Mouse (Mus musculus) brain, embryonic 18.5 days (tissue): Measurements from ENCODE around the gene Ccnf.

Experiments
- DNase-seq: peaks from one replicate; pipeline ENCODE4 v3.0.0-alpha.2; 2012; ENCODE audit warnings: low read depth, low spot score

Ccnf gene

GRCm38 (mm10) chr17:24203068-24203467, 48.2 kb downstream of the Ccnf start:
- DNase-seq, result no peak

- no peak for DNase-seq
Observed at GRCm38 (mm10) chr17:24201092-24201491, 50.2 kb downstream of the Ccnf start.

DNA sequence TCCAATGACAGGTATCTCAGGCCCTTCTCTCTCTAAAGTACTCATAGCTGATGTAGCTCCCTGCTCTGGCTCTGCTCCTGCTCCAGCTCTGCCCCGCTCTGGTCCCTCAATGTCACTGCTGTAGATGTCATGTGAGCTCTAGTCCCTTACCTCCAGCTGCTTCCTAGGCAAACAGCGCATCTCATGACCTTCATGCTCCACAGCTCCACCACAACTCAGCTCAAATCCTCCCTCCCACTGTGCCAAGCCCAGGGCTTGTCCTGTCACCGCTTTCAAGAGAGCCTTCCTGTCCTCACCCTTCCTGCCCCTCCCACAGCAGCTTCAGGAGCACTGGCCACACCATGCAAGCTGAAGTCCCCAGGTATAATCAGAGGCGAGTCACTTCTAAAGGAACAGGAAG, 51.5 kb downstream of the Ccnf start:
- DNase-seq, result no peak

GRCm38 (mm10) chr17:24199252-24199651, 52.0 kb downstream of the Ccnf start:
- DNase-seq, result no peak

- DNase-seq, result no peak
Observed at GRCm38 (mm10) chr17:24197032-24197824, 54.1 kb downstream of the Ccnf start.

DNA sequence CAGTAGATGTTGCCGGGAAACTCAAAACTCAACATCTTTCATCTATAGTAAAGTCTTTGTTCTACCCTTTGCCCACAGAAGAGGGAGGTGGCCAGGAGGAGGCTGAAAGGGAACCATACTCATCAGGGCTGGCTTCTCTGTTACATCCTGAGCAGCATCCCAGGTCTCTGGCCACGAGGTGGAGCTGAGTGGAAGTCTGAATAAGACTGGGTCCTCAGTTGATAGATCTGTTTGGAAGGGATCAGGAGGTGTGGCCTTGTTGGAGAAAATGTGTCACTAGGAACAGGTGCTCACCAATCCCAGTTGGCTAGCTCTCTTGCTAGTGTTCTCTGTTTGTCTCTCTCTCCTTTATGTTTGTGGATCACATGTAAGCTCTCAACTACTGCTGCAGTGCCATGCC, 55.9 kb downstream of the Ccnf start:
- no peak for DNase-seq

DNA sequence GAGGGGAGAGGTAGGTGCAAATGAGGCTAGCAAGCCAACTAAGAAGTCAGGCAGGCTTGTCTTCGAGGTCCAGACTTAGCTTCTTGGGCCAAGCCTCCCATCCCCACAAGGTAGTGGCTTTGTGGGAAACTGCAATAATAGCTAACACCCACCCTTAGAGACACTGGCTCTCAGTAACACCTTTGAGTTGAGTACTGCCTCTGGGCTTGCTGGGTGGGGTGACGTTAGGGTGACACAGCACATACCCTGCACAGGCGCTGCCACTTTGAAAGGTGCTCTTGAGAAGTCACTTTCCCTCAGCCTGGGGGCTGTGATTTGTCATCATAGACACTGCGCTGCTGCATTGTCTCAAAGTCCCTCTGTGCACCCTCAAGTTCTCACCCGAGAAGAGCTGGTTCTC, 57.5 kb downstream of the Ccnf start:
- DNase-seq, result no peak

GRCm38 (mm10) chr17:24193268-24193667, 58.0 kb downstream of the Ccnf start:
- no peak for DNase-seq

- DNase-seq, result no peak
Observed at GRCm38 (mm10) chr17:24192848-24193247, 58.4 kb downstream of the Ccnf start.

DNA sequence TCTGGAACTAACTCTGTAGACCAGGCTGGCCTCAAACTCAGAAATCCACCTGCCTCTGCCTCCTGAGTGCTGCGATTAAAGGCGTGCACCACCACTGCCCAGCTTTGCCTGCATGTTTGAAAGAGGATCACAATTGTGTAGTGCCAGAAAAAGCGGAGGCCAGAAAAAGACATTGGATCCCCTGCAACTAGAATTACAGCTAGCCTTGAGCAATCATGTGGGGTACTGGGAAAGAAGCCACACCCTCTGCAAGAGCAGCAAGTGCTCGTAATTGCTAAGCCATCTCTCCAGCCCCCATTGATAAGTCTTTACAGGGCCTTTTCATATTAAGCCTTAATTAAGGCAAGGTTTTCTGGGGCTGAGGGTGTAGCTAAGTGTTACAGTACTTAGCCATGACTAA, 59.8 kb downstream of the Ccnf start:
- no peak for DNase-seq

DNA sequence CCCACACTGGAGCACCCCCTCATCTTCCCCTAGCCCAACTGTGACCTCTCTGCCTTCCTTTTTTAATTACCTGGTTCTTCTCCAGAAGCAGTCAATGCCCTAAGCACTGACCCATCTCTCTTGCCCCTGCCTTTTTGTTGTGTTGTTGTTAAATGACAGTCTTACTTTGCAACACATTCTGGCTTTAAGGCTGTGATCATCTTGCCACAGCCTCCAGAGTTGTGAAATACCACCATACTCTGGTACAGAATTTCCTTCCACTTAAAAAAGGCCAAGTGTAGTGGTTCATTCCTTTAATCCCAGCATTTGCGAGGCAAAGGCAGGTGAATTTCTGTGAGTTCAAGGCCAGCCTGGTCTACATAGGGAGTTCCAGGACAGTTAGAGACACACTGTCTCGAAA, 60.4 kb downstream of the Ccnf start:
- DNase-seq, result no peak

GRCm38 (mm10) chr17:24174259-24174658, 77.0 kb downstream of the Ccnf start:
- DNase-seq, result no peak

- DNase-seq, result peak; percentile 20
Observed at GRCm38 (mm10) chr17:24173423-24173822, 77.9 kb downstream of the Ccnf start.
